Mouse (Mus musculus): ENCODE measurements around the gene Exoc6b.

GRCm38 (mm10) chr6:84577898-84578297, 491.4 kb downstream of the Exoc6b start:
- TF ChIP-seq CTCF (IDR thresholded peaks at IDR 0.05; ENCODE audit: low read depth, low read length): no peak
- no peak for TF ChIP-seq EP300 (IDR thresholded peaks at IDR 0.05; ENCODE audit: insufficient read depth, low read depth, low read length)
- no peak for TF ChIP-seq POLR2A (IDR thresholded peaks at IDR 0.05; ENCODE audit: insufficient read depth, low read length)
